Mouse (Mus musculus) gastrocnemius, adult 18-20 months (tissue): ENCODE results near the gene Bbs12. TPM values are rescaled to one million over a fixed set of nuclear protein-coding genes. Genes with fewer than 3 reads are reported as not detected.

Experiments
- total RNA-seq, 2 experiments: library from RNA; stranded (reverse); gene quantifications; 2 replicates each; pipeline ENCODE4 v1.2.3; 2021

Bbs12 gene
- total RNA-seq, 2 experiments from 2014 or later = 0.50 to 0.57 TPM

Other genes starting within 250 kb of the Bbs12 start
- gene Adad1, start 249.0 kb upstream of the Bbs12 start, total RNA-seq = not detected
- gene Il2, start 186.6 kb upstream of the Bbs12 start, total RNA-seq = not detected
- gene Il21, start 79.9 kb upstream of the Bbs12 start, total RNA-seq = not detected
- under 1 TPM in 1 of 2 experiments, not detected in 1; 0.23 TPM for gene Cetn4, start 154 bp downstream of the Bbs12 start, total RNA-seq
- 10 to 100 TPM in 1 of 2 experiments, 1 to 10 TPM in 1; 5.7 to 10.1 TPM for gene Fgf2, start 35.8 kb downstream of the Bbs12 start, total RNA-seq
- 10 to 100 TPM in 1 of 2 experiments, 1 to 10 TPM in 1; 8.2 to 11.0 TPM for gene Spata5, start 107.3 kb downstream of the Bbs12 start, total RNA-seq
- 10 to 100 TPM; 25.4 to 26.8 TPM for gene Nudt6, start 107.7 kb downstream of the Bbs12 start, total RNA-seq